ENCODE assay signal across 8 mouse cellular contexts in genomic region chr13:32337735-32338512, GRCm38 (mm10). TPM values are rescaled to one million over a fixed set of nuclear protein-coding genes. Genes with fewer than 3 reads are reported as not detected.
DNase-seq lines count a peak whose midpoint lies in the region; ATAC-seq and TF ChIP-seq lines count a peak whose summit lies in the region.

No protein-coding gene starts in this region.

- TF ChIP-seq CTCF in left cerebral cortex, adult 2 months (IDR thresholded peaks at IDR 0.05), result no peak
- TF ChIP-seq CTCF in bone marrow, adult 2 months (IDR thresholded peaks at IDR 0.05; ENCODE audit: control insufficient read depth, insufficient read depth, low read length), result no peak

- peak overlapping the region; percentile 92 for H3K9ac ChIP-seq in forebrain, embryonic 16.5 days (replicated peaks; ENCODE audit: low read depth, low read length)

- intact Hi-C loops in left cerebral cortex, adult 2 months (cut with DNase I), result loop anchor here (1.0 kb wide), 1 partner anchor 537 kb away; no protein-coding TSS in a partner anchor
- intact Hi-C loops in left cerebral cortex, postnatal 4 days (cut with DNase I), result loop anchor here (10.0 kb wide), 1 partner anchor 157 kb away; no protein-coding TSS in a partner anchor

- peak; percentile 72 for ATAC-seq in forebrain, embryonic 16.5 days

- H3K9me3 ChIP-seq in forebrain, embryonic 16.5 days (ENCODE audit: control insufficient read depth, low read length), result no peaks in the 10 kb centered on the region
- no peaks in the 10 kb centered on the region for H3K9me3 ChIP-seq in megakaryocyte, embryonic 14.5 days

- no peak for TF ChIP-seq POLR2A in bone marrow, adult 2 months (IDR thresholded peaks at IDR 0.05; ENCODE audit: borderline replicate concordance, control insufficient read depth, low read depth, low read length)

- H3K4me3 ChIP-seq in left cerebral cortex, adult 2 months, result peak overlapping the region; percentile 76
- peak overlapping the region; percentile 78 for H3K4me3 ChIP-seq in bone marrow, adult 2 months (replicated peaks; ENCODE audit: control insufficient read depth, low read depth, low read length)
- H3K4me3 ChIP-seq in forebrain, embryonic 16.5 days (replicated peaks; ENCODE audit: low read length), result peak overlapping the region; percentile 97
- peak overlapping the region; percentile 92 for H3K4me3 ChIP-seq in megakaryocyte, embryonic 14.5 days (replicated peaks)

- H3K4me2 ChIP-seq in forebrain, embryonic 16.5 days (ENCODE audit: low read length), result peak overlapping the region; percentile 87

- no peaks in the 10 kb centered on the region for H3K36me3 ChIP-seq in forebrain, embryonic 16.5 days (ENCODE audit: control insufficient read depth, insufficient read depth)
- no peaks in the 10 kb centered on the region for H3K36me3 ChIP-seq in megakaryocyte, embryonic 14.5 days (replicated peaks; ENCODE audit: low read length)

- H3K4me1 ChIP-seq in bone marrow, adult 2 months (ENCODE audit: control insufficient read depth, insufficient read depth, low read length), result no peaks in the 10 kb centered on the region
- peaks cover 10% of the 10 kb centered on the region for H3K4me1 ChIP-seq in forebrain, embryonic 16.5 days (replicated peaks; ENCODE audit: control insufficient read depth, insufficient read depth, low read length)
- peaks cover 49% of the 10 kb centered on the region for H3K4me1 ChIP-seq in megakaryocyte, embryonic 14.5 days

- no peak for DNase-seq in left cerebral cortex, adult 2 months (ENCODE audit: extremely low spot score in 1 of 2, low spot score in 2 of 2)
- no peak for DNase-seq in left cerebral cortex, postnatal 4 days
- DNase-seq in layer of hippocampus, adult 18-20 months (ENCODE audit: low spot score in 2 of 2), result no peak
- no peak for DNase-seq in thymus, postnatal 0 days (ENCODE audit: low spot score)
- DNase-seq in kidney, postnatal 10 days, result no peak

- 5% methylated on average over 32 of the region's 32 CpGs for WGBS in bone marrow, adult 2 months
- WGBS in forebrain, embryonic 16.5 days, result 6% methylated on average over 22 of the region's 32 CpGs

- peak overlapping the region; percentile 75 for H3K27ac ChIP-seq in left cerebral cortex, adult 2 months
- peak overlapping the region; percentile 52 for H3K27ac ChIP-seq in bone marrow, adult 2 months (ENCODE audit: control insufficient read depth, insufficient read depth, low read depth, low read length, poor library complexity)
- H3K27ac ChIP-seq in forebrain, embryonic 16.5 days (ENCODE audit: low read length), result peak overlapping the region; percentile 37; the same call in 1 of the 2 replicates

- no peaks in the 10 kb centered on the region for H3K27me3 ChIP-seq in forebrain, embryonic 16.5 days (replicated peaks; ENCODE audit: control insufficient read depth, insufficient read depth, low read length)
- no peaks in the 10 kb centered on the region for H3K27me3 ChIP-seq in megakaryocyte, embryonic 14.5 days (replicated peaks)

RNA-seq across cellular contexts. Expression of gene Gmds, which starts 0.6 kb away (rescaled TPM):
- total RNA-seq in left cerebral cortex, adult 2 months (2021), result 10 to 100 TPM; 11.3 to 12.1 TPM
- 10 to 100 TPM; 25.3 to 26.3 TPM for total RNA-seq in left cerebral cortex, postnatal 4 days (2021)
- 2.3 and 4.8 TPM in 2 replicates for polyA plus RNA-seq in bone marrow, adult 2 months (2011; ENCODE audit: insufficient read depth, insufficient read length, low replicate concordance, missing spikeins)
- 33.7 and 35.8 TPM in 2 replicates for polyA plus RNA-seq in forebrain, embryonic 16.5 days (2015; fragmentation: Nextera tagmentation; extraction: Ambion mirVana)
- 59.8 and 221 TPM in 2 replicates for polyA plus RNA-seq in megakaryocyte, embryonic 14.5 days (2012; ENCODE audit: insufficient read depth, low replicate concordance)
- 10 to 100 TPM; 12.5 to 14.9 TPM for total RNA-seq in layer of hippocampus, adult 18-20 months (2021)
- polyA plus RNA-seq in thymus, postnatal 0 days (2015; fragmentation: Nextera tagmentation; extraction: Ambion mirVana), result 27.6 and 27.7 TPM in 2 replicates
